Mouse (Mus musculus) stomach, embryonic 14.5 days (tissue): ENCODE results near the gene Ninl. TPM values are rescaled to one million over a fixed set of nuclear protein-coding genes. Genes with fewer than 3 reads are reported as not detected.

Experiments
- ATAC-seq: fragments of 200-750 bp; cut with Nextera tagmentation; 2 replicates; pipeline ENCODE4 v1.8.0; 2017; ENCODE audit warnings: low read depth, moderate TSS enrichment; ENCODE audit not compliant: insufficient number of reproducible peaks, insufficient read depth, low FRiP score
- H3K27ac ChIP-seq: fragments of 300-500 bp; sonication (generic); 2 replicates; pipeline ENCODE4 v1.5.1; 2014; ENCODE audit warnings: mild to moderate bottlenecking, low read length, moderate library complexity, mixed read lengths
- H3K27me3 ChIP-seq: fragments of 300-500 bp; sonication (generic); 2 replicates; pipeline ENCODE4 v1.6.1; 2014; ENCODE audit warnings: low read length, control low read depth, mixed read lengths; ENCODE audit not compliant: control insufficient read depth, insufficient read depth
- H3K36me3 ChIP-seq: fragments of 300-500 bp; sonication (generic); 2 replicates; pipeline ENCODE4 v1.6.1; 2014; ENCODE audit warnings: mild to moderate bottlenecking, control low read depth, low read length, moderate library complexity, mixed read lengths; ENCODE audit not compliant: control insufficient read depth, insufficient read depth
- H3K4me1 ChIP-seq: fragments of 300-500 bp; sonication (generic); 2 replicates; pipeline ENCODE4 v1.6.1; 2014; ENCODE audit warnings: low read length, control low read depth, mixed read lengths; ENCODE audit not compliant: control insufficient read depth, insufficient read depth
- H3K4me2 ChIP-seq: fragments of 300-500 bp; sonication (generic); replicated peaks from 2 replicates; pipeline ENCODE4 v1.6.1; 2014; ENCODE audit warnings: low read depth, low read length, control low read depth
- H3K4me3 ChIP-seq: fragments of 300-500 bp; sonication (generic); 2 replicates; pipeline ENCODE4 v1.5.1; 2014; ENCODE audit warnings: low read depth, low read length, control low read depth
- H3K9ac ChIP-seq: fragments of 300-500 bp; sonication (generic); replicated peaks from 2 replicates; pipeline ENCODE4 v1.6.1; 2014; ENCODE audit warnings: low read depth, mild to moderate bottlenecking, control low read depth, low read length, moderate library complexity, mixed read lengths
- H3K9me3 ChIP-seq: fragments of 300-500 bp; sonication (generic); 2 replicates; pipeline ENCODE4 v1.6.1; 2016; ENCODE audit warnings: low read depth, low read length, control low read depth; ENCODE audit not compliant: control insufficient read depth
- WGBS: fragments of 180-500 bp; shearing (Covaris S2); extraction: QIAGEN DNeasy Blood & Tissue Kit; methylation state at CpG from one replicate; pipeline ENCODE4 v1.1.7; 2014; 5-methylcytosine and 5-hydroxymethylcytosine counted together
- polyA plus RNA-seq: library from polyadenylated mRNA; unstranded; fragments of >200 nt; fragmentation: Nextera tagmentation; extraction: Ambion mirVana; gene quantifications from 2 replicates; pipeline ENCODE4 v1.2.1, GENCODE M21; 2014

The Ninl gene
- polyA plus RNA-seq, 1 experiment from 2014 or later: 14.0 TPM

- H3K9ac ChIP-seq: no peak overlapping the region
- no peak for ATAC-seq
Observed at GRCm38 (mm10) chr2:150973401-150974115, 65.6 kb downstream of the Ninl start.

GRCm38 (mm10) chr2:150972681-150973080 lies 66.5 kb downstream of the Ninl start:
- no peak overlapping the region for H3K4me3 ChIP-seq
- no peak for ATAC-seq
- no peak overlapping the region for H3K9ac ChIP-seq
- no peaks in the 10 kb centered on the region for H3K27me3 ChIP-seq
- no peaks in the 10 kb centered on the region for H3K9me3 ChIP-seq
- H3K4me1 ChIP-seq: no peaks in the 10 kb centered on the region
- peaks cover 22% of the 10 kb centered on the region for H3K36me3 ChIP-seq
- WGBS: 89% methylated on average over 3 of the region's 3 CpGs
- H3K27ac ChIP-seq: no peak overlapping the region
- H3K4me2 ChIP-seq: no peak overlapping the region

More at GRCm38 (mm10) chr2:150973401-150974115, 65.6 kb downstream of the Ninl start:
- Histone ChIP-seq H3K36me3 (peaks cover 16% of the 10 kb centered on the region), H3K4me1 (no peaks in the 10 kb centered on the region), H3K4me2 (no peak overlapping the region), H3K4me3 (no peak overlapping the region), H3K9me3 (no peaks in the 10 kb centered on the region), H3K27ac (no peak overlapping the region), H3K27me3 (no peaks in the 10 kb centered on the region)
- WGBS: 81% methylated on average over 8 of the region's 8 CpGs

DNA sequence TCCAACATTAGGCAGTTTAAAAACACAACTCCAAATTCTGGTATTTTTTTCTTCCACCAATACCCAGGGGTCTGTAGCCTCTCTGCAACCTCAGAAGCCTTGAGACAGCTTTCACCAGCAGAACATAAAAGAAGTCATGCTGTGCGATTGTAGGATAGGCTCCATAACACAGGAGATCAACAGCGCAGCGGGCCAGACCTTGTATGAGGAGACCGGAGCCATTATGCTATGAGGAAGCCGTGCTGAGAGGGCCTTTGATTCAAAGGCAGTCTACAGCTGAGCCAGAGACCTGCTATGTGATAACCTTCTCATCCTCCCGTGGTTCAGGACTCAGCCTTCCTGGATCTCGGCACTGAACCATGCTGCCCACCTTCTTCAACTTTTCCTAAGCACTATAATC lies 67.3 kb downstream of the Ninl start:
- H3K4me1 ChIP-seq: no peaks in the 10 kb centered on the region
- peaks cover 23% of the 10 kb centered on the region for H3K36me3 ChIP-seq
- 94% methylated on average over 7 of the region's 7 CpGs for WGBS

DNA sequence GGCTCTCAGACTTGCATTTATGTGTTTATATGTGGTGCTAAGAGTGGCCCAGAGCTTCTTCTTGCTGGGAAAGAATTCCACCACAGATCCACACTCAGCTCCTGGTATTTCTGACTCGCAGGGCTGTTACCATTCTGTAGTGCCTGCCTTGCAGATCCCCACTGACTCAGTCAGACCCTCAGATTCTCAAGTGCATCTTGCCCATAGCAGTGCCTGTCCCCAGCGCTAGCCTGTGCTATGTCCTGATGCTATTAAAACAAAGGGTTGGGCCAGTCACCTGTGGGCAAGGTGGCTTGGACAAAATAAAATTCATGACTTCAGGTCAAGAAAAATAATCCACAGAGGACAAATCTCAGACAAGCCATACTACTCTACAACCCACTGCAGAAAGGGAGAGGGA lies 70.0 kb downstream of the Ninl start:
- Histone ChIP-seq H3K4me3 (no peak overlapping the region), H3K36me3 (peaks cover 32% of the 10 kb centered on the region), H3K9ac (no peak overlapping the region), H3K9me3 (no peaks in the 10 kb centered on the region), H3K4me1 (no peaks in the 10 kb centered on the region), H3K27ac (no peak overlapping the region), H3K27me3 (no peaks in the 10 kb centered on the region), H3K4me2 (no peak overlapping the region)
- 96% methylated on average over 2 of the region's 2 CpGs for WGBS
- ATAC-seq: no peak

More for the DNA sequence above, 67.3 kb downstream of the Ninl start:
- Histone ChIP-seq H3K4me2 (no peak overlapping the region), H3K27me3 (no peaks in the 10 kb centered on the region), H3K9me3 (no peaks in the 10 kb centered on the region), H3K4me3 (no peak overlapping the region), H3K9ac (no peak overlapping the region), H3K27ac (no peak overlapping the region)
- ATAC-seq: no peak

DNA sequence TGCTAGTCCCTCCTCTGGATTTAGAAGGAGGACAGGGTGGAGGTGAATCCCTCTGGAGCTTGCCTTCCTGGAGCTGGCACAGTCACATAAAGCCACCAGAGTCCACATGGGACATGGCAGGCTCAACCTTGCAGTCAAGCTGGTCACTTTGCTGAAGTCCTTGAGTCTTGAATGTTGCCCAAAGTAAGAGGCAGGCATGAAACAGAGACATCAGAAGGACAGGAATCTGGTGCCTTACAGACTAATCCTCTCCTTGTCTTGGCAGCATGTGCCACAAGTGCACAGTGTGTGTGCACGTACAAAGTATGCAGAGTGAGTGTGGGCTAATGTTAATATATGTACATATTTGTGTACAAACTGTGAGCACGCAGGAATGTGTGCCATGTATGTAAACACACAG lies 71.7 kb downstream of the Ninl start:
- Histone ChIP-seq H3K36me3 (peaks cover 22% of the 10 kb centered on the region), H3K4me2 (no peak overlapping the region), H3K4me1 (no peaks in the 10 kb centered on the region), H3K9ac (no peak overlapping the region), H3K9me3 (no peaks in the 10 kb centered on the region), H3K27me3 (no peaks in the 10 kb centered on the region), H3K27ac (no peak overlapping the region), H3K4me3 (no peak overlapping the region)
- 90% methylated on average over 2 of the region's 2 CpGs for WGBS
- no peak for ATAC-seq

- Histone ChIP-seq H3K4me1 (no peaks in the 10 kb centered on the region), H3K4me2 (no peak overlapping the region), H3K27me3 (no peaks in the 10 kb centered on the region), H3K4me3 (no peak overlapping the region), H3K9me3 (no peaks in the 10 kb centered on the region), H3K27ac (no peak overlapping the region), H3K36me3 (peaks cover 22% of the 10 kb centered on the region), H3K9ac (no peak overlapping the region)
- 91% methylated on average over 10 of the region's 10 CpGs for WGBS
- ATAC-seq: no peak
Observed at GRCm38 (mm10) chr2:150965951-150966350, 73.2 kb downstream of the Ninl start.

DNA sequence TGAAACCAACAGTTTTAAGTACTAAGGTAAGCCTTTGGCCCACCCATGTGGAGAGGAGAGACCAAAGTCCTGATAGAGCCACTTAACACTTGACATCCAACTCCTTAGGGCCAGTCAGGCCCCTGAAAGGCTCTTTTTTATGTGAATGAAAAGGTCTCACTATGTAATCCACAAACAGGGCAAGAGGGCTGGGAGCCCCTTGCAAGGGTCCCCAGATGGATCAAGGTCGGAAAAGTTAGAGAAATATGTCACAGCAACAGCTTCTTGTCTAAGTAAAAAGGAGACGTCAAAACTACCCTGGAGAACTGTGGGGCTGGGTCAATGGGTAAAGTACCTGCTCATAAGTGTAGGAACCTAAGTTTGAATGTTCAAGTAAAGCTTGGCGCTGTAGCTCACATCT lies 74.5 kb downstream of the Ninl start:
- Histone ChIP-seq H3K27me3 (no peaks in the 10 kb centered on the region), H3K9ac (no peak overlapping the region), H3K9me3 (no peaks in the 10 kb centered on the region), H3K27ac (no peak overlapping the region), H3K4me1 (no peaks in the 10 kb centered on the region), H3K4me2 (no peak overlapping the region), H3K36me3 (peaks cover 20% of the 10 kb centered on the region), H3K4me3 (no peak overlapping the region)
- WGBS: 88% methylated on average over 3 of the region's 3 CpGs
- no peak for ATAC-seq

- H3K4me3 ChIP-seq: no peak overlapping the region
- H3K4me1 ChIP-seq: no peaks in the 10 kb centered on the region
- H3K36me3 ChIP-seq: peaks cover 21% of the 10 kb centered on the region
- no peak for ATAC-seq
- no peaks in the 10 kb centered on the region for H3K9me3 ChIP-seq
- no peak overlapping the region for H3K27ac ChIP-seq
- H3K4me2 ChIP-seq: no peak overlapping the region
- no peaks in the 10 kb centered on the region for H3K27me3 ChIP-seq
- no peak overlapping the region for H3K9ac ChIP-seq
- 95% methylated on average over 3 of the region's 3 CpGs for WGBS
Observed at GRCm38 (mm10) chr2:150963246-150963645, 75.9 kb downstream of the Ninl start.

GRCm38 (mm10) chr2:150959521-150959920 lies 79.7 kb downstream of the Ninl start:
- ATAC-seq: no peak
- H3K27me3 ChIP-seq: no peaks in the 10 kb centered on the region
- no peak overlapping the region for H3K27ac ChIP-seq
- peaks cover 9% of the 10 kb centered on the region for H3K36me3 ChIP-seq
- H3K4me1 ChIP-seq: no peaks in the 10 kb centered on the region
- H3K4me3 ChIP-seq: no peak overlapping the region
- H3K9ac ChIP-seq: no peak overlapping the region
- no peaks in the 10 kb centered on the region for H3K9me3 ChIP-seq
- H3K4me2 ChIP-seq: no peak overlapping the region
- 90% methylated on average over 10 of the region's 10 CpGs for WGBS
